Mouse (Mus musculus) retina, postnatal 7 days (tissue): ENCODE measurements around the gene 1500009C09Rik.

Experiments
- DNase-seq: peaks from one replicate; pipeline ENCODE4 v3.0.0-alpha.2; 2012; ENCODE audit warnings: low read depth, low spot score

1500009C09Rik gene

GRCm38 (mm10) chr15:82308416-82308815 is 56.2 kb downstream of the 1500009C09Rik start:
- DNase-seq: no peak
